Mouse (Mus musculus) cortical plate, adult 2 months (tissue): ENCODE data around the gene Sec1.

Source experiments
- CTCF ChIP-seq: fragments of 200-500 bp; IDR thresholded peaks from 2 replicates; pipeline ENCODE4 v1.5.1; 2011; ENCODE audit warnings: mild to moderate bottlenecking, control low read depth, low read length; ENCODE audit not compliant: insufficient read depth; ENCODE audit errors: extremely low read depth
- POLR2A ChIP-seq: fragments of 200-500 bp; IDR thresholded peaks from 2 replicates; pipeline ENCODE4 v1.6.1; 2011; ENCODE audit warnings: mild to moderate bottlenecking, low read length, control low read depth; ENCODE audit not compliant: insufficient read depth; ENCODE audit errors: extremely low read depth

DNA sequence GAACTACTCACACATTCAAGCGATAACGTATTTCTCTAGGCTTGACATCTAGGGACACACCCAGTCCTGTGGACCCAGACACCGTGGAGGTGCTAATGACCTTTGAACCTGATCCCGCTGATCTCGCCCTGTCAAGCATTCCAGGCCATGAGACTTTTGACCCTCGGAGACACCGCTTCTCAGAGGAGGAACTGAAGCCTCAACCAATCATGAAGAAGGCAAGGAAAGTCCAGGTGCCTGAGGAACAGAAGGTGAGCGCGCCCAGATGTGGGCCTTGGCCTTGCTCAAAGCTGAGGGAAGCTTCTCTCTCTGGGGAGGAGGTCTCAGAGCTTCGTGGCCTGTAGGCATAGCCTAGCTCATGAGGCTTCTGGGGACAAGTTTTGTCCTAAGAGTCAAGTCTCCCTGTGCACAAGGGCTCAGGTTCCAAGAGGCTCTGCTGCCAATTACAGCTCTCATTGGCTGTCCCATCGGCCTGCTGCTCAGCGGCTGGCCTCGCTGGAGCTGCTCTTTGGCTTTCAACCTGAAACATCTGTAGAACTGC is 14.1 kb upstream of the Sec1 start:
- TF ChIP-seq CTCF (no peak), POLR2A (peak; percentile 26; the same call in 1 of the 2 replicates)
